Mouse (Mus musculus) frontal cortex, adult (tissue): ENCODE results near the gene Gtf2i.

ENCODE experiments used
- ATAC-seq: cut with Nextera tagmentation; 2 replicates; pipeline ENCODE4 v1.9.2; 2017; ENCODE audit warnings: mild to moderate bottlenecking, moderate library complexity, mixed read lengths; ENCODE audit not compliant: low TSS enrichment

Gene Gtf2i

DNA sequence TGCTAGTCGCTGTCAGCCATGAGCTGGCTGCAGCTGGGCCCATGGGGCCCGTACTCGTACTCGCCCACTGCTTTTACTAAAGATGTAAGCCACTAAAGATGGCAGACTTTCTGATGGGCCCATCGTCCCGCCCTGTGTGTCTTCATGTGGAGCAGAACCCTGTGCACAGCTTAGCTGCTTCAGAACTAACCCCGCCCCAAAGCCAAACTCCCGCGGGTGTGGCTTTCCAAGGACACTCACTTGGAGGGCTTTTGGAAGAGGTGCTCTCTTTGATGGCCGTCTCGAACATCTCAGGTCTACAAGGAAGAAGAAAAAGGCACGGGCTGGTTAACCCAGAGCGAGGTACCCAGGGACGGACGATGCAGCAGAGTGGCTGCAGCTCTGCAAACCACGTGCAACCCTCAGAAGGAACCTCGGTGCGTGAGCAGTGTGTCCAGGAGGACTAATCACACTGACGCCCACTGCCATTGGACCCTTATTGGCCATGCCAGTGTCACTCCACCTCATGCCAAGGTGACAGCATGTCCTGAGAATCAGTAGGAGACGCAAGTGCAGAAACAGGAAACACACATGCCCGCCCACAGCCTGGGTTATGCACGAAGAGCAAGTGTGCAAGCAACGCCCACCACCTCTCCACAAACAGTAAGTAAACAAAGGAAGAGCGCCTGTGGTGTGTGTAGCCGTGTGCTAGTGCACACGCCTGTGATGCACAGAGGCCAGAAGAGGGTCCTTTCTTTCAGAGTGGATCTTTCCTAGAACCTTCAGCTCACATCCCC lies 70.7 kb downstream of the Gtf2i start:
- ATAC-seq = no peak

DNA sequence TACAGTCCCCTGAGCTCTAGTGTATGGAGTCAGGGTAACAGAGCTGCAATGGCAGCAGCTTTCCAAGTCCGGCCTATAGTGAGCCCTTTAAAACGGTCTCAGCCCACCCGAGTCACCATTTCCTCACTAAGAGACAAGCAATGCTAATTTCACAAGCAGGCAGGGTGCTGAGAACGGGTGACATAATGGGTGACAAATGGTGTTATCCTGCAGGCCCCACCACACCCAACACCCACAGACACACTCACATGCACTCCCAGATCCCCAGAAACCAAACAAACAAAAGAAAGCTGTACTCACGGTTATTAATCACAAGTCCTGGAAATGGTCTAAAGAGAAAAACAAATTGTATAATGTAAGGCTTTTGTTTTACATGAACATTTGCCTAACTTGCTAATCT lies 72.7 kb downstream of the Gtf2i start:
- no peak for ATAC-seq

DNA sequence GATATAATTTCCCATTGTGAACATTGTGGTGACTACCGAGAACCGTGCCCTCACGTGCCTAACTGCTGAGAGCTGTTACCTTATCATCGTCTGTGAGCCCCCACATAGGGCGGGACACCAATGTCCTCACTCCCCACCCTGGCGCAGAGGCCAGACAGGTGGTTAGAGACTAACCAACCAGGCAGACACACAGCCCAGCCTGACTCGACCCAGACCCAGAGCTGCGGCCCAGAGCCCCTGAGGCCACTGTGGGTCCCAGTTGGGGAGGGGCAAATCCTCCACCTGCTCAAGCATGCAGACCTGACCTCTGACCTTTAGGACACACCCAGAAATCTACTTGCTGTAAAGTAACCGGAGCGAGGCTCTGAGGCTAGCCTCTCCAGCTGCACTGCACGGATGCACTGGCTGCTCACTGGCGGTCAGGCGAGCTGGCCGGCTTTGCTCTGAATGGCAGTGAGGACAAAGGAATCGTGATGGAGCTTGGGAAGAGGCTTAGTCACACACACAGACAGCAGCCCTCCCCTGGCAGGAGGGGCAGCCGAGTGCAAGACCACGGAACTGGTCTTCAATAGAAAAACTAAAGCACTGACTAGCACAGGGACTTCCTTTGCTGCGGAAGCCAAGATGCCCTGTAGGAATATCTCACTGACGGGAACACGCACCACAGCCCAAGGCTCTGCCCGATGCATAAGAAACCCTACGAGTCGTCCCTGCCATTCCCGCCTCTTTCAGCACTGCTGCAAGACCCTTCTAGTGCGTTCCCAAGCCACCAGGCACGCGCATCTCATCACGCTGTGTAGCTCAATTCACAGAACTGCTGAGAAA lies 76.4 kb downstream of the Gtf2i start:
- ATAC-seq = no peak; the same call in 1 of the 2 replicates

DNA sequence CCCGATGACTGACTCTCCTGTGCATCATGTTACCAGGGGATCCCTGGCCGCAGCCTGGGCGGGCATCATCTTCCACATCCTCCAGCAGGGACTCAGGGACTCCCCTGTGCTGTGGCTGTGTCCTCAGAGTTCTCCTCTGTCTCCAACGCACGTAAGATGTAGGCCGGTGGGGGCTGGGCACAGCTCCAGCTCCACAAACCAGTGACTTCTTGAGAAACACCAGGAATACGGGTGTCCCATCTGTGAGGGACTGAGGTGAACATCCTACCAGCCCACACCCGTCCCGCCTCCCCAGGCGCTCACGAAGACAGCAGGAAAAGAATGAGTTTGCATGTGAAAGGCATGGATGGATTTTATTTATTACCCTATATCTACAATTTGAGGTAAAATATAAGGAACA lies 77.1 kb downstream of the Gtf2i start:
- peak; percentile 21; the same call in 1 of the 2 replicates for ATAC-seq

DNA sequence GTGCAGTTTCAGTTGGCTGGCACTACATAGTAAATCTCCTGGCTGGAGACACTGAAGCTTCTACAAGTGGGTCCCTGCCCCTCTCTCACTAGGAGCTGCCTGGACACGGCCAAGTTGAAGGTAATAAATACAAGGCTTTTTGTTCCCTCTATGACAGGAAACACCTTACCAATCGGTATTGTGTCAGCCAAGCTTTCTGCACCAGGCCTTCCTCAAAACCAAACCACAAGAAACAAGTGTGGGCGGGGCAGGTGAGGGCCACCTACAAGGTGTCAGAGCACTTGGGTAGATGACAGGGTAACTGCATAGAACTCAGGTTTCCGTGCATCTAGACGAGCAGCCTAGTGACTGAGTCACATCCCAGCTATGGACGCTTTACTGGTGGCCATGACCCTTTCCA lies 77.8 kb downstream of the Gtf2i start:
- ATAC-seq = no peak

DNA sequence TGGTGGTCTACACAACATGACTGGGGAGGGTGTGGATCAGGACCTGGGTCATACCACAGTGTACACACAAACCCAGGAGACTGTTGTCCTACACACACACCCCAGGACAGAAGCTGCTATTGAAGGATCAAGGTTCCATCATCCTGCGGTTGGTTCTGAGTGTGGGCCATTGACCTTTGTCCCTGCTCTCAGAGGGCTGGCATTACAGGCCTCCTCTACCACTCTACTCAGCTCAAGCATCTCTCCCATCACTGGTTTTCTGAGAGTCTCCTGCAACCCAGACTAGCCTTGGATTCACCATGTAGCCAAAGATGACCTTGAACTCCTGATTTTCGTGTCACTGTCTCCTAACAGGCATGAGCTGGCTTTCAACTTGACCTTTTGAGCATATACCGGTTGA lies 78.3 kb downstream of the Gtf2i start:
- ATAC-seq = no peak

DNA sequence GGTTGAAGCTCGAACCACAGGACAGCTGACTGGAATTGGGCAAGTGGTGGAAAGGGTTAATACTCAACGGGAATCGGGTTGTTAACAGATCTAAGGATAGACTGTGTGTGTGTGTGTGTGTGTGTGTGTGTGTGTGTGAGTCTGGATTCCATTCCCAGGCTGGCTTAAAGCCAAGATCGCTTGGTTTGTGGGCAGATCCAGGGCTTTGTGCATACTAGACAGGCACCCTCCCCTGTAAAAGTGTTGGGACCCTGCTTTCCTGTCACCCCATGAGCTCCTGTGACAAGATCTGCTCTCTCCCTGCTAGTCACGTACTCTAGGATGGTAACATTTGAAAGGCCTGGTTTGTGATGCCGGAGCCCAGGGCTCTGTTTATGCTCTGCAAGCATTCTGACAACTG lies 79.4 kb downstream of the Gtf2i start:
- no peak for ATAC-seq

DNA sequence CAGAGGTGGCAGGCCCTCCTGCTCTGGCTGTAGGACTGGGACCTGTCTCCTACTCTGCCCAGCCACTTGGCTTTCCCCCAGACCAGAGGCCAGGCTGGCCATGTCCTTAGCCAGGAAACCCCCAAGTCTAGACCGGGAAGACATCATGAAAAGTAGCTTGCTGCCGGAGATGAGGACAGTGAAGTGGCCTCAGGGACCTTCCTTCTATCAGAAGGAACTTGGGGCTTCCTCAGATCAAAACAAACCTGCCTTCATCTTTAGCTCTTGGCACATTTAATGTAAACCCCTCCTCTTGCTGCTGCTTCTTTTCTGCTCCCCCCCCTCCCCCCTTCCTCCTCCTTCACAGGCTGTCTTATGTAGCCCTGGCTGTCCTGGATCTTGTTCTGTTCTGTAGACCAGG lies 80.4 kb downstream of the Gtf2i start:
- ATAC-seq = no peak

DNA sequence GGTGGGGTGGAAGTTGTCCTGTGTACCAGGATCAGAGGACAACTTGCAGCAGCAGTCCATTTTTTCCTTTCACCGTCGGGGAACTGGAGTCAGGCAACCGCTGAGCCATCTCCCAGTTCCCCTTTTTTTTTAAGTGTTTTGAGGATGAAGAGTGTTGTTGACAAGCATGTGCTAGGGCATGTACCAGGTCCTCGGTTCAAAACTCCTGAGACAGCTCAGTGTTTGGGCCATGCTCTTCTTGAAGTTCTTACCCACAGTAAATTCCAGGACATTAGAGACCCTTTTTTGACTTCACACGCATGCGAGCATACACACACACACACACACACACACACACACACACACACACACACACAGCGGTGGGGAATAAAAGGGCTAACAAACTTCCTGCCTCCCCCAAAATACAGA lies 81.3 kb downstream of the Gtf2i start:
- no peak for ATAC-seq

DNA sequence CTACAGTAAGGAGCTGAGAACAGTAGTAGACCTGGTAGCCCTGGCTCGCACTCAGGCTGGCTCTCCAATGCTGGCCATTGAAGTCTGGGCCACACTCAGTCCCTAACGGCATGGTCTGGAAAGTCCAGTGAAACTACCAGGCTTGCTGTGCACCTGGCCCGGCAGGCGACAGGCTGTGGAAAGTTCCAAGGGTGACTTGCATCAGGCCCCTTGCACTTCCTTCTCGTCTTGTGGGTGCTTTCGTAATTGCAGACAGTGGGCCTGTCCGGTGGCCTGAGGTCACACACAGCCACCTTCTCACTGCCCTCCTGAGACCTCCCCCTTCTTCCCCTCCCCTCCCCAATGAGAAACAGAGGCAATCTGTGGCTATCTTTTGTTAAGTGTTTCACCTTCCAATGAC lies 82.0 kb downstream of the Gtf2i start:
- no peak for ATAC-seq

DNA sequence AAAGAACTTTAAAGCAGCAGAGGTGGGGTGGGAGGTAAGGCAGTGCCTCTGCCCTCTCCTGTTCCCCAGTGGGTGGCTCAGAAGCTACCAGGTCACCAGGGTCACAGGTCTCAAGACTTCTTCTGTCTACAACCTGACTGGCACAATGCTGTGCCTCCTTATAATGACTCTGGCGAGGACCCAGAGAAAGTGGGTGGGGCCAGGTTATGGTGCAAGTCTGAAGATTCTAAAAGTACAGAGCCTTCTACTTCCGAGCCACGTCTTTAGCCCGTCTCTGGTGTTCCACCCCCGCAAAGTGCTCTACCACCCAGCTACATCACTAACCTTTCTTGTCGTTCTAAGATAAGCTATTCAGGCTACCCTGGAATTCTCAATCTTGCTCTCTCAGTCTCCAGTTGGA lies 82.4 kb downstream of the Gtf2i start:
- ATAC-seq = no peak

DNA sequence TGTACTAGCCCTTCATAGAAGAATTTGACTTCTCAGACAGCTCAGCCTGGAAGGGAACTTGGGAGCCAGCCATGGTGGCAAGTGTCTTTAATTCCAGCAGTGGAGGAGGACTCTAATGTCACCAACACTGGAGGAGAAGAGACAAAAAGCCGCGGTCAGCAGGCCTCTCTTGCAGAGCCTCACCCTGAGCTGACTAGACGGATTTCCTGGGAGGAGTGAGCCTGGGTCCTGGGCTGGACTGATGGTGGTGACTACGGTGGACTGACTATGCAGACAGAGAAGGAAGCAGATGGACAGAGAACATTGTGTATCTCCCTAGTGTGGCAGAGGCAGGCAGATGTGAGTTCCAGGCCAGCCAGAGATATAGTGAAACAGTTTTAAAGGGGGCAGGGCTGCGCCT lies 83.2 kb downstream of the Gtf2i start:
- no peak for ATAC-seq

DNA sequence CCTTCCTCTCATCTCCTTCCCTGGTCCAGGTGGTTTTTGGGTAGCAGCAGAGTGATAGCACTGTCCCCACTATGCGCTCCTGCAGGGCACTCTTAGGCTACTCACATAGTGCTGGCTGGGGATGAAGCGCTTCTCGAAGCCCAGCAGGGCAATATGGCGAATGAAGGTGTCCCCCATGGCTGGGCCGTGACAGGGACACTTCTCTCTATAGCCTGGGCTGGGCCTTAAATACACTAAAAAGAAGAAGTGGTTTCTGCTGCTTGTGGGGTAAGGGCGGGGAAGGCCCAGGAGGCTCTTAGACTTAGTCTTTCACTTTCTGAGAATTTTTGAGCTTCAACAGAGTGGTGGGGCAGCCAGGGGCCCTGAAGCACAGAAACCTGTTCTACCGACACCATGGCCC lies 85.2 kb downstream of the Gtf2i start, which contains the start of gene Ncf1:
Ncf1 (minus strand) TSS at position 235 of the 400 bp plus-strand sequence.
- no peak for ATAC-seq

DNA sequence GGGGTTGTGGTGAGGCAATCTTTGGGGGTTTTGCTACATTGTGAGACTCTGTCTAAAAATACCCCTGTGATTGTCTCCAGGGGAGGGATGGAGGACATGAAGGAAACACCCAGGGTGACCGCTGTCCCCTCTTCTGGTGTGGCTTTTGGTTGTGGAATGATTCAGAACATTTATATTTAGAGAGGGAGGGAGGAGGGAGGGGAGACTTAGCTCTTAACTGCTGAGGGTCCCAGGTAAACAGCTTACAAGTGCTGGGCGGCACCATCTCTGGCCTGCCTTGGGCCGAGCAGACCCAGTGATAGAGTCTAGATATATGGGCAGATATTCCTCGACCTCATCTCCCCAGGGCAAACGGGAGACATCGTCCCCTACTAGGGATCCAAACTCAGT lies 86.3 kb downstream of the Gtf2i start:
- ATAC-seq = no peak

DNA sequence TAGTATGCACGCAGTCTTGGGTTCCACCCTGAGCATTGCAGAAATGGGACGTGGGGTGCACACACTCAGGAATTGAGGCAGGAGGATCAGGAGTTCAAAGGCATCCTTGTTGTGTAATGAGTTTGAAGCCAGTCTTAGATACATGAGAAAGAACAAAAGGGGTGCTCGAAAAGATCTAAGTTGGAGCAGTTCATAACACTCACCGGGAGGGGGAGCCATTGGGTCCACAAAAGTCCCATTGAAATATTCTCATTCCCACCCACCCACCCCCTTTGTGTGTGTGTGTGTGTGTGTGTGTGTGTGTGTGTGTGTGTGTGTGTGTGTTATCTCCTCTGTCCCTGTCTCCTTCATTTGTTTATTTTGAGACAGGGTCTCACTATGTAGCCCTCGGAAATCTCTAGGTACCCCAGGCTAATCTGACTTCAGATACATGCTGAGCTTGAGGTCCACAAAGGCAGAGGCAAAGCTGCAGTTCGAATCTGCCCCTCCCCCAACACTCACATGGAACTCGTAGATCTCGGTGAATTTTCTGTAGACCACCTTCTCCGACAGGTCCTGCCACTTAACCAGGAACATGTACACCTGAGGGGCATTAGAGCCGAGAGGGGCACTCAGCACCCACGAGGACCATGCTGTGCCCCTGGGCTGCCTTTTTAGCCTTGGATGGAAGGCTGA lies 86.8 kb downstream of the Gtf2i start:
- no peak for ATAC-seq

DNA sequence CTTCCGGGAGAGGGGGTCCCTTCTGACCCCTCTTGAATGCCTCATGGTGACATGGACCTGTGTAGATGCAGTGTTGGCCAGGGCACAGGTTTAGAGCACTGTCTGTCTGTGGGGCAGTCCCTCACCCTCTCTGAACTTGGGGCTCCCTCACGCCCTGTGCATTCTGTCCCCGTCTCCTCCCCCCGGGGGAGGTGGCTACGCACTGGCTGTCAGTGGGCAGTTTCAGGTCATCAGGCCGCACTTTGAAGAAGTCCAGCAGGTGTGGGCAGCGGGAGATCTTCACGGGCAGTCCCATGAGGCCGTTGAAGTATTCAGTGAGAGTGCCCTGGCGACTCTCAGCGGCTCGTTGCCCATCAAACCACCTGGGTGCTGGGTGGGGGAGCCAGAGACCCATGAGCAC lies 87.6 kb downstream of the Gtf2i start:
- ATAC-seq = no peak

DNA sequence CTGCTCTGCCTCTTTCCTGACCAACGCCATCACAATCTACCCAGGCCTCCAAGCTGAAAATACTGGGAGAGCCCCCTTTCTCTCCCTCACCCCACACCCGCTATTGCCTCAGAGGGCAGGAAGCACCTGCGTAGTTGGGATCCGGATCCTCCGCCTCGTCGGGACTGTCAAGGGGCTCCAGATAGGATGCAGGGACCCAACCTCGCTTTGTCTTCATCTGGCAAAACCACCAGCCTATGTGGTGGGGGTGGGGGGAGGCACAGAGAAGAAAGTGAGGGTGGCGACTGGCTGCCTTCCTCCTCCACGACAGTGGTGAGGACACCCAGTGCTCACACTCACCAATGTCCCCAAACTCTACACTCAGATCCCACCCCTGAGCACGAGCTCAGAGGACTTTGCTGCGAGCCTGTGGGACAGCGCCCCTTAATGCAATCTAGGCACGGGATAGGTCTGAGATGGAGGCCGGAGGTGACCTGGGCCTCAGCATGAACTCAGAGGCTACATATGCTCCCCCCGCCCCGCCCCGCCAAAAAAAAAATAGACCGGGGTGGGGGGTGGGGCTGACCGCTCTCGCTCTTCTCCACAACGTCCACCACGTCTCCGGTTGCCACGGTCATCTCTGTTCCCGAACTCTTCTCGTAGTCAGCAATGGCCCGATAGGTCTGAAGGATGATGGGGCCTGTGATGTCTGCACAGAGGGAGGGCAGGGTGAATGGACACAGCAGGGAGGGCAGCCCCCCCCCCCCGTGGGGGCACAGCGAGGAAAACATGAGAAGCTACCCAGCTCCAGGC lies 89.3 kb downstream of the Gtf2i start:
- no peak for ATAC-seq

DNA sequence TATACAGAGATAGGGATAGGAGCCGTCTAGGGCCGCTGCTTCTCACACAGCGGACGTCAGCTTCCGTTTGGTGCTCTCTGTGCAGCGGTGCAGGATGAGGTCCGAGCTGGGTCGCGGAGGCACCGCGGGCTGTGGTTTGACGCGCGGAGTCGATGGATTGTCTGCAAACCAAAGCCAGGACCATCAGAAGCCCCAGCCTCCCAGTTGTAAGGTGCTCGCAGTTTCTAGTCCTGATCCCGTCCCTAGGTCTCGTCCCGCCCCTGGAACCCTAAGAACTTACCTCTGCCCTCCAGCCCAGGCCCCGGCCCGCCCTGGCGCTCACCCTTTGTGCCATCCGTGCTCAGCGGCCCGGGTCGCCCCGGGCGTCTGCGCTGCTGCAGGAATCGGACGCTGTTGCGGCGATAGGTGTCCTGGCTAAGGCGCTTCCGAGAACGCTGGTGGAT lies 92.8 kb downstream of the Gtf2i start:
- ATAC-seq = no peak

DNA sequence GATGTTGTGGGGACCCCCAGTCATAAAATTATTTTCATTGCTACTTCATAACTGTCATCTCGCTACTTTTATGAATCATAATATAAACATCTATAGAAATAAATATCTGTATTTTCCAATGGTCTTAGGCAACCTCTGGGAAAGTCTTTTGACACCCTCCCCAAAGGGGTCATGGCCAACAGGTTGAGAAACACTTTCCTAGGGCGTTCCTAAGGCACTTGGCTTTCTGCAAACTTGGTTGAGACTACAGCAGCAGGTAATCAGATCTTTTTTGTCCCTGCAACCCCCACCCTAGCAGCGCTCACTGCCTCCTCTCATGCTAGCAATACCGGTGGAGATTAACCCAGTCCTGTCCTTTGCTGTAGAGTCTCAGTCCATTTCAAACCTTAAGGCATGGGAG lies 93.3 kb downstream of the Gtf2i start:
- no peak for ATAC-seq

DNA sequence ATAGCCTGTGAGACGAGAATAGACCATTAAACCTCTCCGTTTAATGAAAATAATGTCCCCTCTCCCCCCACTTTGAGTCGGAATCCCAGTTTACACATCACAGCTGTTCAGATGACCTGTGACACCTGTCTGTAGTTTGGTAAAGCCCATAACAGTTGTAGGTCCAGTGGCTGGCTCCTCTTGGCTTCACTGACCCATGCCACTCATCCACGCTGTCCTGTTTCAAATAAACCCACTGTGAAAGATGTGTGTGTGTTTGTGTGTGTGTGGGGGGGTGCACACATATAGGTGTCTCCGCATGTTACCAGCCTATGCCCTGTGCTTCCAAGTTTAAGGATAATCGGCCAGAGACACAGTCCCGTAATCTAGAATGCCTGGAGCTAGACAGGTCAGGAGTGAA lies 96.7 kb downstream of the Gtf2i start:
- no peak for ATAC-seq

DNA sequence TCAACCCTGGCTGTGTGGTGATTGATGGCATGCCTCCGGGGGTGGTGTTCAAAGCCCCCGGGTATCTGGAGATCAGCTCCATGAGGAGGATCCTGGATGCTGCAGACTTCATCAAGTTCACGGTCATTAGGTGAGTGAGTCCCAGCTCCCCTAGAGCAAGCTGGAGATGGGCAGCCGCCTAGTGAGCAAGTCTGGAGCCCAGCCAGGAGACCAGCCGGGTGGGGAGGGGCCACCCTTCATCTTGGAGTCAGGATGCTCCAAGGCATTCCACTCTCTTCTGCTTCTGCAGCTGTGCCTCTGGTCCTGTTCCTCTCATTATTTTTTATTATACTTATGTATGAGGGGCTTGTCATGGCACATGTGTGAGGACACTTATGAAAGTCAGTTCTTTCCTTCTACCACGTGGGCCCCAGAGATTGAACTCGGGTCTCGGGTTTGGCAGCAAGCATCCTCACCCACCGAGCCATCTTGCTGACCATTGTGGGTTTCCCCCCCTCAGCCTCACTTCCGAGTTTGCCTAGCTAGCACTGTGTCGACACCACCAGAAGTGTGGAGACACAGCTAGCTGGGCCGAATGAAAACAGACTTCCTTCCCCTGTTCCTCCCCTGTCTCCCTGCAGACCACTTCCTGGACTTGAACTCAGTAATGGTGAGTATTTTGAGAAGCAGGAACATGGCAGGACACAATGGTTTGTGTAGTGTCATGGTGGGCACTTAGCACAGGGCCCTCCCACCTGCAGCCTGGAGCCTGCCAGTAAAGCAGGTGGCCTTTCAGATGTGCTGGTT lies 100.3 kb downstream of the Gtf2i start:
- no peak for ATAC-seq
